26 mouse cellular contexts compared by ENCODE assay signal in the genomic region with DNA sequence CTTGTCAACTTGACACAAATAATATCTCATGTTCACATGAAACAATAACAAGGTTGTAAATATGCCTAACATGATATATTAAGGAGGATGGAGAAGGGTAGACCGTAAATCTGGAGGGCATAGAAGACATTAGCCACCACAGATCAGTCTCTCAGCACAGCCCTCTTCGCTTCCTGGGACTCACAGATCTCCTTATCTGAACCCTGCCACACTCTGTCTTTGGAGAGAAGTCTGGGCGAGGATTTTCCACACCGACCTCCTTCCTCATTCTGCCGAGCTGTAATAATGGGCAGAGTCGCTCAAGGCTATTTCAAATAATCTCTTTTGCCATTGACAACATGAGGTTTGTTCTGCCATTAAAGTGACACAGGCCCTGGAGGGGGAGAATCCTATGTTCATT.
"Had no signal": no experiment of that assay in that cellular context is flagged by ENCODE, and none has a peak within 500 bp of the region (broad histone marks: within the 10 kb centered on the region; RNA-seq: fewer than 3 reads in every experiment).

No protein-coding gene starts in this region.

- ATAC-seq: forebrain, embryonic 13.5 days; forebrain, embryonic 14.5 days; forebrain, embryonic 15.5 days; forebrain, embryonic 16.5 days; forebrain, postnatal 0 days had no signal

- H3K27ac ChIP-seq: embryonic facial prominence, embryonic 10.5 days; embryonic facial prominence, embryonic 12.5 days; embryonic facial prominence, embryonic 13.5 days; embryonic facial prominence, embryonic 15.5 days; forebrain, embryonic 10.5 days; forebrain, embryonic 12.5 days; forebrain, embryonic 13.5 days; forebrain, embryonic 15.5 days; gastrocnemius, adult 2 months; heart, adult 2 months had no signal

- H3K36me3 ChIP-seq: embryonic facial prominence, embryonic 10.5 days; embryonic facial prominence, embryonic 12.5 days; embryonic facial prominence, embryonic 13.5 days; embryonic facial prominence, embryonic 15.5 days; forebrain, embryonic 10.5 days; forebrain, embryonic 12.5 days; forebrain, embryonic 15.5 days had no signal

- H3K9ac ChIP-seq: embryonic facial prominence, embryonic 12.5 days; embryonic facial prominence, embryonic 13.5 days; embryonic facial prominence, embryonic 15.5 days; forebrain, embryonic 12.5 days; forebrain, embryonic 13.5 days; forebrain, embryonic 15.5 days; forebrain, postnatal 0 days had no signal

- H3K27me3 ChIP-seq: embryonic facial prominence, embryonic 12.5 days; embryonic facial prominence, embryonic 13.5 days; embryonic facial prominence, embryonic 15.5 days; forebrain, embryonic 12.5 days; forebrain, embryonic 13.5 days; forebrain, embryonic 15.5 days had no signal

- H3K4me1 ChIP-seq: forebrain, embryonic 10.5 days; forebrain, embryonic 12.5 days had no signal

- H3K9me3 ChIP-seq: embryonic facial prominence, embryonic 10.5 days; embryonic facial prominence, embryonic 12.5 days; embryonic facial prominence, embryonic 13.5 days; embryonic facial prominence, embryonic 15.5 days; forebrain, embryonic 10.5 days; forebrain, embryonic 12.5 days; forebrain, embryonic 13.5 days; forebrain, embryonic 15.5 days had no signal

- H3K4me3 ChIP-seq: embryonic facial prominence, embryonic 10.5 days; embryonic facial prominence, embryonic 12.5 days; embryonic facial prominence, embryonic 13.5 days; embryonic facial prominence, embryonic 15.5 days; erythroblast, embryonic 14.5 days; forebrain, embryonic 10.5 days; forebrain, embryonic 12.5 days; forebrain, embryonic 13.5 days; forebrain, embryonic 15.5 days; gastrocnemius, adult 2 months; heart, adult 2 months had no signal

- DNase-seq: cerebellum, adult 9-11 months; cerebellum, postnatal 10 days; cerebellum, postnatal 14 days; cerebellum, postnatal 25 days; cerebellum, postnatal 36 days; embryo, embryonic 11 days; forebrain, postnatal 0 days; gastrocnemius, adult 2 months; gastrocnemius, postnatal 10 days; gastrocnemius, postnatal 14 days; gastrocnemius, postnatal 25 days; gastrocnemius, postnatal 36 days; heart, adult 11 months; heart, adult 18-20 months; heart, adult 2 months had no signal
